Mouse (Mus musculus): ENCODE data around the gene Arhgap30.

DNA sequence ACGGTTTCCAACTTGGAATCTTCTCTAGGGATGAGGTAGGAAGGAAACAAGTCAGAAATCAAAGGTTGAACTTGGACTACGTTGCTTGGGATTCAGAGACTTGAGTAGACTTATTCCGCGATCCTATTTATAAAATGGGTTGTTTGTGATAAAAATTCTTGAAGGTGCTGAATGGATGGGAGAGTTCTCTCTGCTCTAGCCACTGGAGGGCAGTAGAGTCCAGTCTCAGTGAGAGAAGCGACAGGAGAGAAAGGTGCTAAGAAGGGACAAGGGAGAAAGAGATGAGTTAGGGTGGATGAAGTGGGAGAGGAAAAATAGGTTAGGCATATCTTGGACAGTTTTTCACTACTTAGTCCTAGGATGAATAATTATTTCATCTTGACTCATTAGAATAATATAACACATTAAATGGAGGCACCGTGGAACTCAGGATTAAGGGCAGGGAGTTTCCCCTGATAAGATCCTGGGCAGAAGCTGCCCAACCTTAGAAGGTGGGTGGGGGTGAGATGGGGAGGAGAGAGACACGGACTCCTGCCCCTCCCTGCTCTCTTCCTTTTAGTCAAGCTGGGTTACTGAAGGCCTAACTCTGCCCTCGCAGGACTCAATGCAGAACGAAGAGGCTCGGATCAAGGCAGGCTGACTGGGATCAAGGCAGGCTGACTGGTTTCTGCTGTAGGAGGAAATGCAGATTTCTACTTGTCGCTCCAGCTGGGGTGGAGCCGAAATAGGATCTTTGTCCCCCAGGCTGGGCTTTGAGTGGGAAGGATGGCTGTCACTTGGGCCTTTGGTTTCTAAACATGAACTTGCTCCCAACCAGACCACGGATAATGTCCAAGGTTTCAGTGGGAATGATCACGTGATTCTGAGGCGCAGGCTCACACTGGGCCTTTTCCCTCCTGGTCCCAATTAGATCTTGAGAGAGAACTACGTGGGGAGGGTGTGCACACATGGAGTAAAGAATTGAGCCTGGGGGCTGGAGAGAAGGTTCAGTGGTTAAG is 27.3 kb upstream of the Arhgap30 start:
- TF ChIP-seq CEBPB (IDR thresholded peaks at IDR 0.05; ENCODE audit: insufficient read depth, poor library complexity, severe bottlenecking) (no peak), POLR2A (IDR thresholded peaks at IDR 0.05; ENCODE audit: insufficient read length, low read depth) (no peak), POLR2AphosphoS2 (IDR thresholded peaks at IDR 0.05; ENCODE audit: insufficient read length, low read depth) (no peak), USF1 (IDR thresholded peaks at IDR 0.05; ENCODE audit: low read depth) (no peak), REST (IDR thresholded peaks at IDR 0.05; ENCODE audit: insufficient read depth, insufficient read length) (no peak), MAX (IDR thresholded peaks at IDR 0.05; ENCODE audit: low read depth) (no peak), E2F4 (IDR thresholded peaks at IDR 0.05; ENCODE audit: insufficient read depth) (no peak)

All from myocyte (in vitro differentiated cells).